Mouse (Mus musculus) cortical plate, adult 2 months (tissue): ENCODE measurements around the gene Tpx2.

Experiments
- CTCF ChIP-seq: fragments of 200-500 bp; IDR thresholded peaks from 2 replicates; pipeline ENCODE4 v1.5.1; 2011; ENCODE audit warnings: mild to moderate bottlenecking, control low read depth, low read length; ENCODE audit not compliant: insufficient read depth; ENCODE audit errors: extremely low read depth
- POLR2A ChIP-seq: fragments of 200-500 bp; IDR thresholded peaks from 2 replicates; pipeline ENCODE4 v1.6.1; 2011; ENCODE audit warnings: mild to moderate bottlenecking, low read length, control low read depth; ENCODE audit not compliant: insufficient read depth; ENCODE audit errors: extremely low read depth

- TF ChIP-seq CTCF (no peak), POLR2A (no peak)
Measured at GRCm38 (mm10) chr2:152823770-152824169, 24.0 kb upstream of the Tpx2 start.
